Mouse (Mus musculus): ENCODE measurements at regions not wholly inside any gene's neighbourhood (a gene's known extent, or its start where the extent isn't known, plus 50 kb on each side); places are given as distances from the start of the nearest gene placed in this dataset.
A peak's percentile ranks its signal among the peaks of the same experiment; 100 is the strongest.

GRCm38 (mm10) chr12:32616086-32616485 lies 203.3 kb upstream of the Nampt start:
- no peaks in the 10 kb centered on the region for H3K27me3 ChIP-seq (ENCODE audit: control insufficient read depth, insufficient read depth, low read length)
- no peak overlapping the region for H3K27ac ChIP-seq (ENCODE audit: control insufficient read depth, insufficient read depth, low read depth, low read length)
- no peaks in the 10 kb centered on the region for H3K36me3 ChIP-seq (ENCODE audit: control insufficient read depth, insufficient read depth, low read length)
- TF ChIP-seq CTCF (IDR thresholded peaks at IDR 0.05; ENCODE audit: control insufficient read depth, insufficient read depth, insufficient replicate concordance, low read depth, low read length) (no peak), POLR2A (IDR thresholded peaks at IDR 0.05; ENCODE audit: control insufficient read depth, low read depth, low read length) (no peak)
- H3K4me3 ChIP-seq (ENCODE audit: control insufficient read depth, low read depth, low read length), result no peak overlapping the region
- no peaks in the 10 kb centered on the region for H3K4me1 ChIP-seq (ENCODE audit: control insufficient read depth, insufficient read depth, low read length)

- no peak for TF ChIP-seq POLR2A (IDR thresholded peaks at IDR 0.05; ENCODE audit: control insufficient read depth, low read depth, low read length)
- no peak for TF ChIP-seq CTCF (IDR thresholded peaks at IDR 0.05; ENCODE audit: control insufficient read depth, insufficient read depth, insufficient replicate concordance, low read depth, low read length)
- Histone ChIP-seq H3K4me3 (ENCODE audit: control insufficient read depth, low read depth, low read length) (no peak overlapping the region), H3K27me3 (ENCODE audit: control insufficient read depth, insufficient read depth, low read length) (no peaks in the 10 kb centered on the region), H3K4me1 (ENCODE audit: control insufficient read depth, insufficient read depth, low read length) (no peaks in the 10 kb centered on the region), H3K36me3 (ENCODE audit: control insufficient read depth, insufficient read depth, low read length) (no peaks in the 10 kb centered on the region), H3K27ac (ENCODE audit: control insufficient read depth, insufficient read depth, low read depth, low read length) (no peak overlapping the region)
Observed at GRCm38 (mm10) chr12:32617031-32617430, 202.3 kb upstream of the Nampt start.

- Histone ChIP-seq H3K27me3 (ENCODE audit: control insufficient read depth, insufficient read depth, low read length) (no peaks in the 10 kb centered on the region), H3K27ac (ENCODE audit: control insufficient read depth, insufficient read depth, low read depth, low read length) (no peak overlapping the region), H3K4me3 (ENCODE audit: control insufficient read depth, low read depth, low read length) (no peak overlapping the region), H3K36me3 (ENCODE audit: control insufficient read depth, insufficient read depth, low read length) (no peaks in the 10 kb centered on the region), H3K4me1 (ENCODE audit: control insufficient read depth, insufficient read depth, low read length) (no peaks in the 10 kb centered on the region)
- no peak for TF ChIP-seq CTCF (IDR thresholded peaks at IDR 0.05; ENCODE audit: control insufficient read depth, insufficient read depth, insufficient replicate concordance, low read depth, low read length)
- no peak for TF ChIP-seq POLR2A (IDR thresholded peaks at IDR 0.05; ENCODE audit: control insufficient read depth, low read depth, low read length)
Observed at GRCm38 (mm10) chr12:32619830-32620229, 199.5 kb upstream of the Nampt start.

- Histone ChIP-seq H3K4me1 (ENCODE audit: control insufficient read depth, insufficient read depth, low read length) (no peaks in the 10 kb centered on the region), H3K27ac (ENCODE audit: control insufficient read depth, insufficient read depth, low read depth, low read length) (peak overlapping the region; percentile 88), H3K36me3 (ENCODE audit: control insufficient read depth, insufficient read depth, low read length) (no peaks in the 10 kb centered on the region), H3K27me3 (ENCODE audit: control insufficient read depth, insufficient read depth, low read length) (no peaks in the 10 kb centered on the region), H3K4me3 (ENCODE audit: control insufficient read depth, low read depth, low read length) (no peak overlapping the region)
- TF ChIP-seq CTCF (IDR thresholded peaks at IDR 0.05; ENCODE audit: control insufficient read depth, insufficient read depth, insufficient replicate concordance, low read depth, low read length) (no peak), POLR2A (IDR thresholded peaks at IDR 0.05; ENCODE audit: control insufficient read depth, low read depth, low read length) (no peak)
Observed at GRCm38 (mm10) chr12:32621739-32622138, 197.6 kb upstream of the Nampt start.

- Histone ChIP-seq H3K4me1 (ENCODE audit: control insufficient read depth, insufficient read depth, low read length) (no peaks in the 10 kb centered on the region), H3K36me3 (ENCODE audit: control insufficient read depth, insufficient read depth, low read length) (no peaks in the 10 kb centered on the region), H3K4me3 (ENCODE audit: control insufficient read depth, low read depth, low read length) (no peak overlapping the region), H3K27me3 (ENCODE audit: control insufficient read depth, insufficient read depth, low read length) (no peaks in the 10 kb centered on the region), H3K27ac (ENCODE audit: control insufficient read depth, insufficient read depth, low read depth, low read length) (no peak overlapping the region)
- no peak for TF ChIP-seq CTCF (IDR thresholded peaks at IDR 0.05; ENCODE audit: control insufficient read depth, insufficient read depth, insufficient replicate concordance, low read depth, low read length)
- TF ChIP-seq POLR2A (IDR thresholded peaks at IDR 0.05; ENCODE audit: control insufficient read depth, low read depth, low read length), result no peak
Observed at GRCm38 (mm10) chr12:32628552-32628951, 190.8 kb upstream of the Nampt start.

GRCm38 (mm10) chr12:32632935-32633334 lies 186.4 kb upstream of the Nampt start:
- Histone ChIP-seq H3K4me1 (ENCODE audit: control insufficient read depth, insufficient read depth, low read length) (no peaks in the 10 kb centered on the region), H3K27ac (ENCODE audit: control insufficient read depth, insufficient read depth, low read depth, low read length) (peak overlapping the region; percentile 17; the same call in 1 of the 2 replicates), H3K4me3 (ENCODE audit: control insufficient read depth, low read depth, low read length) (no peak overlapping the region), H3K27me3 (ENCODE audit: control insufficient read depth, insufficient read depth, low read length) (no peaks in the 10 kb centered on the region), H3K36me3 (ENCODE audit: control insufficient read depth, insufficient read depth, low read length) (no peaks in the 10 kb centered on the region)
- TF ChIP-seq CTCF (IDR thresholded peaks at IDR 0.05; ENCODE audit: control insufficient read depth, insufficient read depth, insufficient replicate concordance, low read depth, low read length), result no peak
- TF ChIP-seq POLR2A (IDR thresholded peaks at IDR 0.05; ENCODE audit: control insufficient read depth, low read depth, low read length), result no peak

- no peak overlapping the region for H3K4me3 ChIP-seq (ENCODE audit: control insufficient read depth, low read depth, low read length)
- H3K27ac ChIP-seq (ENCODE audit: control insufficient read depth, insufficient read depth, low read depth, low read length), result no peak overlapping the region
- no peak for TF ChIP-seq POLR2A (IDR thresholded peaks at IDR 0.05; ENCODE audit: control insufficient read depth, low read depth, low read length)
- TF ChIP-seq CTCF (IDR thresholded peaks at IDR 0.05; ENCODE audit: control insufficient read depth, insufficient read depth, insufficient replicate concordance, low read depth, low read length), result no peak
- H3K4me1 ChIP-seq (ENCODE audit: control insufficient read depth, insufficient read depth, low read length), result no peaks in the 10 kb centered on the region
- H3K36me3 ChIP-seq (ENCODE audit: control insufficient read depth, insufficient read depth, low read length), result no peaks in the 10 kb centered on the region
- no peaks in the 10 kb centered on the region for H3K27me3 ChIP-seq (ENCODE audit: control insufficient read depth, insufficient read depth, low read length)
Observed at GRCm38 (mm10) chr12:32635055-32635454, 184.3 kb upstream of the Nampt start.
